Mouse (Mus musculus): ENCODE measurements at regions not wholly inside any gene's neighbourhood (a gene's known extent, or its start where the extent isn't known, plus 50 kb on each side); places are given as distances from the start of the nearest gene placed in this dataset.
"Not testable (repeated sequence)": the region's sequence is repeated elsewhere in the genome, so short reads cannot be mapped to it uniquely, and the experiment has no call there.

DNA sequence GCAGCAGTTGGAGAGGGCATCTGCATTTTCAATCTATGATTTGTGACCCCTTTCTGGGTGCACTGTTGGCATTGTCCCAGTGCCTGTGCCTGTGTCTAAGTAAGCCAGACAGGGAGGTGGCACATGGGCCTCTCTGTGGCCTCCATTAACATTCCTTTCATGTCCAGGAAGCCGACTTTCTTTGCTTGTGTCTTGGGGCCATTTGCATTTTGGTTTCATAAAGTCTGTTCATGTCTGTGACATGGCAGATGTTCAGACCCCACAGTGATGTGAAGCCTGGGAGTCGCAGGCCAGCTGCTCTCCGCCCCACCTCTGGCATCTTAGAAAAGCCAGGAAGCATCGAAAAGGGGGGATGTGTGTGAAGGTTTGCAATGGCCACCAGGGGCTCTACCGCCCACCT, 153.1 kb downstream of the Kif26a start:
- no peak for DNase-seq (ENCODE audit: low spot score)

GRCm38 (mm10) chr12:112299603-112300002, 153.6 kb downstream of the Kif26a start:
- DNase-seq (ENCODE audit: low spot score): no peak

DNA sequence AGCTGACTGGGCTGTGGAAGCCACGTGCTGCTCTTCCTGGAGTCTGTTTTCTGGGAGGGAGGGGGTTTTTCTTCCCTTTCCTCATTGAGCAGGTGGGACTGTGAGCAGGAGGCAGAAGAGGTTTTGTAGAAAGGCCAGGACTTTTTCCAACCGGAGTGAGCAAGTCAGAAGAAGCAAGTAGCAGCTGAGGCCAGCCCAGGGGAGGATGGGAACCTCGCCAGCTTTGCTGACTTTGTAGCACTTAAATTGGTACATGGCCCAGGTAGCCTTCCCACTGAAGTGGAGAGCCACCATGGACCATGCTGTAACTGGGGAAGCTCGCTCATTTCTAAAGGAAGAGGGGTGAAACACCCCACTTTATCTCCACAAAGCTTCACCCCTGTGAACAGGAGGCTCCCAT, 154.1 kb downstream of the Kif26a start:
- no peak for DNase-seq (ENCODE audit: low spot score)

GRCm38 (mm10) chr12:112301411-112301891, 155.4 kb downstream of the Kif26a start:
- no peak for DNase-seq (ENCODE audit: low spot score)

- DNase-seq (ENCODE audit: low spot score): no peak
Observed at GRCm38 (mm10) chr12:112301929-112302328, 155.9 kb downstream of the Kif26a start.

DNA sequence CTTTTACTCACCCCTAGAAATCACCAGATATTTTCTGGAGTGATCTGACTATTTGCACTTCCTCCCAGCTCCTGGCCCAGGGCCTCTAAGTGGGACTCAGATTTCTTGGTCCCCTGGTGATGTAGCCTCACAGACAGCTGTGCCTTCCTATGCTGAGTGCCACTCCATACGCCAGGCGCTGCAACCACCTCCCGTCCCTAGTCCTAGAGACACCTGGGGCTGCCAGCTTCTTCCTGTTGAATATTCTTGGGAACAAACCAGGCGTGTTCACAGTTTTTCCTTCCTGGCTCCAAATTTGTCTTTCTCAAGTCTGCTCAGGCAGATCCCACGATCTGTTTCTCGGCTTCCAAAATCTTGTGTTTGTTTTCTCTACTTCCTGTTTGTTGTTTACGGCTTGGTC, 160.2 kb downstream of the Kif26a start:
- no peak for DNase-seq (ENCODE audit: low spot score)

DNA sequence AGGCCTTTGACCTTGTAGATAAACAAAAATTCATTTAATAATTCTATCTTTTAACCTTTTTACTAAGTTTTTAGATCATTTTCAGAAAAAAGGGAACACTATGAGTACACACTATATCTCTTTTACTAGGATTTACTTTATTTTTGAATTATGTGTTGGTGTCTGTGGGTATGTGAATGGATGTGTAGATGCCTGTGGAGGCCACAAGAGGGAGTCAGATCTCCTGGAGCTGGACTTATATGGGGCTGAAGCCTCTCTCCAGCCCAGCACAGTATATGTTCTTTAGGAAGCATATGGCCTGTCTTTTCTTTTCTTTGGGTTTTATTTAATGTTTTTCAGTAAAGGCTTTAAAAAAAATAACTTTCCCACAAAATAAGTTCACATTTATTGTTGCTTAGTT, 162.0 kb downstream of the Kif26a start:
- DNase-seq (ENCODE audit: low spot score): no peak

DNA sequence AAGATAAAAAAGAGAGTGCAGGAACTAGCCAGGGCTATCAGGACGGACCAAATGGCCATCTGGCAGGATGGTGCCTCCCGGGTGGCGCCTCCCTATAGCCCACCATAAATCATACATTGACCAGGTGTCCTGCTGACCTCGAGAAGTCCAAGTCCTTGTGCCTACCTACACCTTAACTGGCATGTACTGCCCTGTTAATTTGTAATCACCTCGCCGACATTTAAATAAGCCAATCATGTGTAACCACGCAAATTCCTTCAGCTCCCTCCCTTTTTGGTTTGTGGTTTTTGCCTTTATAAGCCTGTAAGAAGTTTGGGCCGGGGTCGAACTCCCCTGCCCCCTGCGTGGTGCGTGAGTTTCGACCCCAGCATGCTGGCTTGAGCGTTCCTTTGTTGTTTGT, 163.1 kb downstream of the Kif26a start:
- DNase-seq (ENCODE audit: low spot score): not testable (repeated sequence)

DNA sequence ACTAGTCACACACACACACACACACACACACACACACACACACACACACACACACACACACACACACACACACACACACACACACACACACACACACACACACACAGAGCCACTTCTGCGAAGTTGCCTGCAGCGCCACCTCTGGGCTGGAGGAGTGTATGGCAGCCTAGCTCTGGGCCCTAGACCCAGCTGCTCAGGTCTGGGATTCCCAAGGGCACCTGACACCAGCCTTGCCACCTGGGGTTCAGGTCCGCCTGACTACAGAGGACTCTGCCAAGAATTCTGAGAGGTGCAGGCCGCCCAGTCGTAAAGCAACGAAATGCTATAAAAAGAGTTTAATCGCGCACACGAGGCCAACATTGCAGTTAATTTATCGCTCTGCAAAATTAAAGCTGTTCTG, 163.8 kb downstream of the Kif26a start:
- DNase-seq (ENCODE audit: low spot score): no peak

DNA sequence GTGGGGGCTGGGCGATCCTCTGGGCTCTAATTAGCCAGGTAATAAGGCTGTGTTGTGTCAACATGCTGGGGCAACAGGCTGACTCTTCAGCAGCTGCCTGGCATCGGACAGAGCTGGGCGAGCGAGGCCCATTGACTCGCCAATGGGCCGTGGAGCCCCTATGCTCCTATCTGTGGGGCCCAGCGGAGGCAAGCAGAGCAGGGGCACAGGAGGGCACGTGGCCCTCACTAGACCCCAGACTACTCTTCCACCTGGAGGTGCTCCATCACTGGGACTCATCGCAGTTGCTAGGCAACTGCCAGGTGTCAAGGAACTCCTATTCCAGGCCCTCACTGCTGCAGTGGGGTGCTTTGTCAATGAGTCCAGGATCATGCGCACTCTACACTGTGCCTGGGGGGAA, 164.7 kb downstream of the Kif26a start:
- DNase-seq (ENCODE audit: low spot score): no peak

- no peak for DNase-seq (ENCODE audit: low spot score)
Observed at GRCm38 (mm10) chr12:112314781-112315180, 168.8 kb downstream of the Kif26a start.

GRCm38 (mm10) chr12:112317191-112317590, 171.2 kb downstream of the Kif26a start:
- DNase-seq (ENCODE audit: low spot score): no peak

- no peak for DNase-seq (ENCODE audit: low spot score)
Observed at GRCm38 (mm10) chr12:112318461-112318860, 170.8 kb upstream of the A530016L24Rik start.

DNA sequence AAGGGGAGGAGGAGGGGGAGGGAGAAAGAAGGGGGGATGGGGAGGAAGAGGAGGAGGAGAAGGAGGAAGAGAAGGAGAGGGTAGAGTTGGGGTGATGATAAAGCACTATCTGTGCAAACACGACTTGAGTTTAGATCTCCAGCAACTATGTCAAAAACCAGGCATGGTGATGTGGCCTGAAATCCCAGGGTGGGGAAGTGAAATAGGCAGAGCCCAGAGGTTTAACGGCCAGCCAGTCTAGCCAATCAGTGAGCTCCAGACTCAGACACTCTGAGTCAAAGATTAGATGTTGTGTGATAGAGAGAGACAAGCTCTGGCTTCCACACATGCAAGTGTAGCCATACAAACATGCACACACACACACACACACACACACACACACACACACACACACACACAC, 167.1 kb upstream of the A530016L24Rik start:
- no peak for DNase-seq (ENCODE audit: low spot score)

- no peak for DNase-seq (ENCODE audit: low spot score)
Observed at GRCm38 (mm10) chr12:112327411-112327810, 161.8 kb upstream of the A530016L24Rik start.

GRCm38 (mm10) chr12:112328809-112329575, 160.3 kb upstream of the A530016L24Rik start:
- DNase-seq (ENCODE audit: low spot score): no peak

DNA sequence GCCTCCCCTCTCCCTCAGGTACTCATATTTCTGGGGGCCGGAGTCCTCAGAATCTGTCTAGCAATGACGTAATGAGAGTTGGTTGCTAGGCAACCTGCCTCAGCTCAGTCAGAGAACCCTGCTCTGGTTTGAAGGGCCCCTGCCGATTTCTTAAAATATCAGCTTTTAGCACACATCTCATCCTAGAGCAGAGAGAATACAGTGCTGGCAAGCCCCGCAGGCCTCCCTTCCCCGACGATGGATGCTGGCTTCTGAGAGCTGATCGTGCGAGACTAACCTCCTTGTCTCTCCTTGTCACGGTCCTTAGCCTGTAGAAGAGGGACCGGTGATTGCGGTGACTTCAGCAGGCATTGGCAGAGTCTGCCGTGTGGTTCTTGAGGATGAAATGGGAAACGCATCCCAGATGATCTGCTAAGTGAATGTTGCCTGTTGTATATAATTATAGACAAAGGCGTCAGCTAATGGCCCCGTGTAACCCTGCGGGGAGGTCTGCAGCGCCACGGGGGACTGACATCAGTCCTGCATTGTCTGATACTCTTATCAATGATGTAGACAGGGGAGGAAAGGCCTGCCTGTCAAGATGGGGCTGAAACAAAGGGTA, 159.4 kb upstream of the A530016L24Rik start:
- DNase-seq (ENCODE audit: low spot score): no peak

DNA sequence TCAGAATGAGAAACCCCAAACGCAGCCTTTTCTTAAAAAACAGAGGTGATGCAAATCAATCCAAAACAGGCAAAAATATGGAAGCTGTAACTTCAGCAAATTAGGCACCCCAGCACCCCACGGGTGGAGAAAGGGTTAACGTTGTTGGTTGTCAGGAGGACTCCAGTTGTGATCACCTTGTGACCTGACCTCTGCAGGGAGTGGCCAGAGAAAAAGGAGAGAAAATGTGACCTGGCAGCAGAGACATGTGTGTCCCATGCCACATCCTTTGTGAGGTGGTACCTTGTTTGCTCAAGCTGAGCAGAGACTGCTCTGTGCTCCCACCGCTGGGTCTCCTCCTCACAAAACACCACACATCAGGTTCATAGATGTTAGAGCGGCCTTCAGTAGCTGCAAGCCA, 158.7 kb upstream of the A530016L24Rik start:
- DNase-seq (ENCODE audit: low spot score): no peak

DNA sequence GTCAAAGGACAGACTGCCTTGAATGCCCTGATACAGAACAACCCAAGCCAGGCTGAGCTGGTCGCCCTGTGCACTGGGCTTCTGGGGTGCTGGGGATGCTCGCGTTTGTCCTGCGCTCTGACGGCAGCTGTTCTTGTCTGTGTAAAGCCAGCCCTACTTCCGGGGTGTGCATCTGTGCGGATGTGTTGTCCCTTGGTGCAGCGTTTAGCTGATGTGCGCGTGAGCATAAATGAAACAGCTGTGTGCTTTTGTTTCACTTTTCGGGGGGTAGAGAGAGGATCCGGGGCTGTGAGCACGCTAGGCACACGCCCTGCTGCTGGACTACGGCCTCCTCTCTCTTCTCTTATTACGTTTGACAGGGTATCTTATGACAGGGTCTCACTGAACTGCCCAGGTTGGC, 158.2 kb upstream of the A530016L24Rik start:
- DNase-seq (ENCODE audit: low spot score): no peak

DNA sequence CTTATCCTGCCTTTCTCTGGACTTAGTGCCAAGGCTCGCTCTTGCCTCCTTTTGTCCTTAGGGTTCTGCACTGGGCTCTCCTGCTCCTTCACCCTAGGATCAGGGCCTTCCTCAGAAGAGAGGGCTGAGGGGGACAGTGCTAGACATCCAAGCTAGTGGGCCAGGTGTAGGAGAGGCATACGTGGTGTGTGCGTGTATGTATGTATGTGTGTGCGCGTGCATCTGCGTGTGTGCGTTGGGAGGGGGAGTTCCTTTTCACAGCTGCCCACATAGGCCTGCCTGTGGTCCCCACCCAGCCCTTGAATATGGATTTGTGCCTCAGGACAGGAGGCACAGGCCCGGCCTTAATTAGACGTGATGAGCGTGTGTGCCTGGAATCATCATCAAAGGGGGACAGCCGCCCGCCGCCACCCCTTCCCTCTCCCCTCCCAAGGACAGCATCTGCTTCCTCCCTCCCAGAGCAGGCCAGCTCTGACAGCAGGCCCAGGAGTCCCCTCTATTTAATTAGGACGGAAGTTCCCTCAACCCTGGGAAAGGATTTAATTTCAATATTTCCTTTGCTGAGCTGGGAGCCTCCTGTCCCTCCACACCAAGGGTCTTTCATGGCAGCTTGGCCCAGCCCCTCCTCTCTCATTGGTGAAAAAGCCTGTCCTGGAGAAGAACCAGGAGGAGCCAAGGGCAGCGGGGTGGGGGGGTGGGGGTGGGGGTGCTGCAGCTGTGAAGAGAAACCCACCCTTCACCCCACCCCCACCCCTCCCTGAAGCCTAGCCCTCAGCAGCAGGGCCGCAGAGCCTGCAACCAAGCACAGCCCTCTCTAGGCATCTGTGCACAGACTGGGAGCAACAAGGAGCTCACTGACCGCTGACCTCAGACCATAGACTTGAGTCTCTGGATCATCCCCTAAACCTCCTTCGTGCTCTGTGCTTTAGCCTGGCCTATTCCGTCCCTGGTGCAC, 155.8 kb upstream of the A530016L24Rik start:
- DNase-seq (ENCODE audit: low spot score): no peak

- no peak for DNase-seq (ENCODE audit: low spot score)
Observed at GRCm38 (mm10) chr12:112334106-112334855, 155.0 kb upstream of the A530016L24Rik start.

DNA sequence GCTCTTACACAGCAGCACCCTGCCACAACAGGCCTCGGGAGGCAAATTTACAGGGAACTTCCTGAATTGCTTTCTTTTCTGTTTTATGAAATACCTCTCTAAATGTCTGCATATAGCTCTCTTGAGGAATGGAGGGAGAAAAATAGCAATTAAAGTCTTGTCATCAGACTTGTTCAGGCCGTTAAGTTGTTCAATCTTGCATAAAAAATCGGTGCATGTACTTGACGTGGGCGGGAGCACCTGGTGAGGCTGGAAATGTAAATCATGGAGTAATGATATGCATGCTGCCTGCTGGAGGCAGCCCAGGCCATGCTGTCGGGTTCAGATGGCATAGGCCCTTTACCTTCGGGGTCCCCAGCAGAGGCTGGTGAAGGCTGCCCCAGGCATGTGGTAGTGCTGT, 153.6 kb upstream of the A530016L24Rik start:
- no peak for DNase-seq (ENCODE audit: low spot score)

Data from ovary, postnatal 14 days (tissue).